Mouse (Mus musculus): ENCODE data around the gene Kdm2a.

The Kdm2a gene

GRCm38 (mm10) chr19:4326881-4327280 lies 71.2 kb downstream of the Kdm2a start:
- DNase-seq (ENCODE audit: low read depth): no peak

- DNase-seq (ENCODE audit: low read depth): no peak
Measured at GRCm38 (mm10) chr19:4326106-4326505, 72.0 kb downstream of the Kdm2a start.

GRCm38 (mm10) chr19:4322134-4322533 lies 76.0 kb downstream of the Kdm2a start:
- DNase-seq (ENCODE audit: low read depth): no peak

- DNase-seq (ENCODE audit: low read depth): no peak
Measured at GRCm38 (mm10) chr19:4321622-4322021, 76.5 kb downstream of the Kdm2a start.

GRCm38 (mm10) chr19:4319272-4319671 lies 78.8 kb downstream of the Kdm2a start:
- no peak for DNase-seq (ENCODE audit: low read depth)

- no peak for DNase-seq (ENCODE audit: low read depth)
Measured at GRCm38 (mm10) chr19:4317181-4317580, 80.9 kb downstream of the Kdm2a start.

GRCm38 (mm10) chr19:4315223-4315944 lies 82.7 kb downstream of the Kdm2a start:
- peak; percentile 33 for DNase-seq (ENCODE audit: low read depth)

GRCm38 (mm10) chr19:4309776-4310185 lies 88.3 kb downstream of the Kdm2a start:
- DNase-seq (ENCODE audit: low read depth): peak; percentile 56

GRCm38 (mm10) chr19:4309302-4309701 lies 88.8 kb downstream of the Kdm2a start:
- DNase-seq (ENCODE audit: low read depth): no peak

- no peak for DNase-seq (ENCODE audit: low read depth)
Measured at GRCm38 (mm10) chr19:4306190-4306577, 91.9 kb downstream of the Kdm2a start, which contains the start of gene Grk2. Gene Grk2 (minus strand): TSS chr19:4306222.

GRCm38 (mm10) chr19:4305491-4306189 lies 92.4 kb downstream of the Kdm2a start:
- DNase-seq (ENCODE audit: low read depth): no peak

- DNase-seq (ENCODE audit: low read depth): no peak
Measured at GRCm38 (mm10) chr19:4304871-4305321, 93.2 kb downstream of the Kdm2a start.

- DNase-seq (ENCODE audit: low read depth): no peak
Measured at GRCm38 (mm10) chr19:4304251-4304821, 93.7 kb downstream of the Kdm2a start.

- no peak for DNase-seq (ENCODE audit: low read depth)
Measured at GRCm38 (mm10) chr19:4303640-4303995, 94.5 kb downstream of the Kdm2a start.

GRCm38 (mm10) chr19:4302936-4303639 lies 95.0 kb downstream of the Kdm2a start:
- DNase-seq (ENCODE audit: low read depth): peak; percentile 49

GRCm38 (mm10) chr19:4301735-4302651 lies 96.1 kb downstream of the Kdm2a start:
- no peak for DNase-seq (ENCODE audit: low read depth)

- no peak for DNase-seq (ENCODE audit: low read depth)
Measured at GRCm38 (mm10) chr19:4300852-4301734, 97.0 kb downstream of the Kdm2a start.

- no peak for DNase-seq (ENCODE audit: low read depth)
Measured at GRCm38 (mm10) chr19:4300271-4300704, 97.8 kb downstream of the Kdm2a start.

- DNase-seq (ENCODE audit: low read depth): no peak
Measured at GRCm38 (mm10) chr19:4299574-4300270, 98.4 kb downstream of the Kdm2a start.

- no peak for DNase-seq (ENCODE audit: low read depth)
Measured at GRCm38 (mm10) chr19:4299126-4299525, 99.0 kb downstream of the Kdm2a start.

Measured in fibroblast of lung, adult 2 months (primary cell).